Mouse (Mus musculus) adrenal gland, postnatal 4 days (tissue): Measurements from ENCODE around the gene Zbtb25. TPM values are rescaled to one million over a fixed set of nuclear protein-coding genes. Genes with fewer than 3 reads are reported as not detected.
A peak's percentile ranks its signal among the peaks of the same experiment; 100 is the strongest.

Experiments
- DNase-seq, 2 experiments: peaks; one replicate each; pipeline ENCODE4 v3.0.0; 2021 to 2022; ENCODE audit warnings: low spot score in 2 of 2, mixed read lengths in 2 of 2
- total RNA-seq, 2 experiments: library from RNA; stranded (reverse); gene quantifications; 2 replicates each; pipeline ENCODE4 v1.2.3; 2021

Gene Zbtb25
- total RNA-seq, 2 experiments from 2014 or later = 16.5 to 16.6 TPM

DNA sequence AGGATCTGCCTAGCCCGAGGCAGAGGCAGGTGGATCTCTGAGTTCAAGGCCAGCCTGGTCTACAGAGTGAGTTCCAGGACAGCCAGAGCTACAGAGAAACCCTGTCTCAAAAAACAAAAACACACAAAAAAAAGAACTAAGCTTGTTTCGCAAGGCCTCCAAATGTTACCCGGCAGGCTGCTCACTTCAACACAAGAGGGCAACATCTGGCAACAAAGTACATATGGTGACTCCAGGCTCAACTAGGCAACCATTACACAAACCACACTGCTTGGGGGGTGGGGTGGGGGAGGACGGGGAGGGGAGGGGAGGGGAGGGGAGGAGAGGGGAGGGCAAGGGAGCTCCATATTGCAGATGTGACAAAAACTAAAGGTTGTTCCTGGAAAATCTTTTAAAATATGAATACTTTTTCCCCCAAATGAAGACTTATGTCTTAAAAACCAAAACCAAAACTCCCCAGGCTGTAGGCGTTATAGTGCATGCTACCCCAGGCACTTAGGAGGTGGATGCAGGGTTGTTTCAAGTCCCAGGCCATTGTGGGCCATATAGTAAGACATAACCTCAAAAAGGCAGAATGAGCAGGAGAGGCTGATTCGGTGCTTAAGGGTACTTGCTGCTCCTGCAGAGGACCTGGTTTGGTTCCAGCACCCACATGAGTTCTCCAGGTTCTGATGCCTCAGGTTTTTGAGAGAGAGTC is 23.5 kb downstream of the Zbtb25 start:
- no peak for DNase-seq

DNA sequence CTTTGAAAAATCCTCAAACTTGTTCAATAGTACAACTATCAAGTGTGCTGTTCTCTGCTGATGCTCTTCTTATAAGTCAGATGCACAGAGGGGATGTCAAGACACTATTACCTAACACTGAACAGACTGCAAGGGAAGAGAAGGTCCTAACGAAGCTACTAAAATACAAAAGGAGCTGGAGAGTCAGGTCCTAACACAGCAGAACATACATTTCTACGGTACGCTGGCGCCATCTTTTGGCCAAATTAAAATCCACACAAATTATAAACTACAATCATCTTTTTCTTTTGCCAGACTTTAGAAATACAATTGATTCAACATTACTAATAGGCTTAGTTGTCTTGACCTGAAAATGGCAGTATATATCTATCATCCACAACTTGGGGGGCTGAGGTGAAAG is 28.3 kb downstream of the Zbtb25 start:
- DNase-seq = no peak

DNA sequence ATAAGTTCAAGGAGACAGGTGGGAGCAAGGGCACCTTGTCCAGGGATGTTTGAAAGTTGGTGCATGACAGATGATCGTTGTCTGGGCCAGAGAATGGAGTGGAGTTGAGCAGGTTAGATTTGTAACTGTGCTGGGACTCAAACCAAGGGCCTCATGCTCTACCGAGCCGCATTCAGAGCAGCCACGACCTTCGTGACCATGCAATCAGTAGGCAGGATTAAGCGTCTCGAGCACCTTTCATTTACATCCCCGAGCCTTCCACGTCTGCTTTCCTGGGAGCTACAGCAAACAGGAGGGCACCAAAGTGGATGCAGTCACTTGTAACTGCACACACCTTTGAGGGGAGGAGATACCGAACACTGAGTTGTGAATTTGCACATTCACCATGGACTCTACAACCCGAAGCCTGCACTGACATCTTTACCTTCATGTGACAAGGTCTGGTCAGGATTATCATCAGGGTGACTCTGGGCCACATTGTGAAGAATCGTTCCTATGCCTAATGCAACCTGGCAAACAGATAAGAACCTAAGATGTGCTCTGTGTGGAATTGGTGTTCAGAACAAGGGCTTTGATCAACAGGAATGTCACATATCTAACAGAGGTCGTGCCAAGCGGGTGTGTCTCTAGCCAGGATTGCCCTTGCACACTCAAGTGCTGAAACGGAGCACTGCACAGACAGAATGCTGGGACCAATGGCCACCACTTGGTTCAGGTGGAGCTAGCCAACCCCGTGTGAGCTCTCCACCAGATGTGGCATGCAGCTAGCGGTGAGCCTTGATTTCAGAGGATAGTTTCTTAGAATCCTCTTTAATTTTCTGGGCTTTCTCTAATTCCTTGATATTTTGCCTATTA is 33.1 kb downstream of the Zbtb25 start:
- DNase-seq = no peak

DNA sequence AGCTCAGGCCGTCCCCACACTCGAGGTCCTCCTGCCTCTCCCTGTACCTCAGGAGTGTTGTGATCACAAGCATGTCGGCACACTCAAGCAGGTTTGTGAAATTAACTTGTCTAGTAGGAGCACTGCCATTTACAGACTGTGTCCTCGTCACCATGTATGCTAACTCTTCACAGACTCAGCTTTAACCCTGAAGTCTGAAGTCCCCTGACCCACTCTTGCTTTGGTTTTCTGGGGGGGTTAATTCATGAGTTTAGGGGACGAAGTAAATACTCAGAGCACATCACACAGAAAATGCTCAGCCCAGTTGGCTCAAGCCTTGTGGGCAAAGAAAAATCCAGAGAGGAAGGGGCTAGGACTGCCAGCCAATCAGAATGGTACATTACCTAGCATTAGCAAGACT is 33.8 kb downstream of the Zbtb25 start:
- no peak for DNase-seq

DNA sequence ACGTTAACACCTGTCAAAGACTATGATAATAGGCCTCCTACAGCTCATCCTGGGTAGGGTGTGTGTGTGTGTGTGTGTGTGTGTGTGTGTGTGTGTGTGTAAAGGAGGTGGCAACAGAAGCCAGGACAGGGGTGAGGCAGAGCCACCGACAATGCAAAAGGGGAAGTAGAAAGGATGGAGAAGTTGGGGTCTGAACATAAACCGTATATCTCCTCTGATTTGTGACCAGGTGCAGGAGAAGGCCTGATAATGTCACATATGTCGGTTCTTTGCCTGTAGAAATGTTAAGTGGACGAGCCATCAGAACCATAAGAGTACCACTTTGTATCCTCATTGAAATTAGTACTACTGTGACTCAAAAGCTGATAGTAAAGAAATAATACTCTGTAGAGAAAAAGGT is 35.7 kb downstream of the Zbtb25 start:
- DNase-seq = no peak

DNA sequence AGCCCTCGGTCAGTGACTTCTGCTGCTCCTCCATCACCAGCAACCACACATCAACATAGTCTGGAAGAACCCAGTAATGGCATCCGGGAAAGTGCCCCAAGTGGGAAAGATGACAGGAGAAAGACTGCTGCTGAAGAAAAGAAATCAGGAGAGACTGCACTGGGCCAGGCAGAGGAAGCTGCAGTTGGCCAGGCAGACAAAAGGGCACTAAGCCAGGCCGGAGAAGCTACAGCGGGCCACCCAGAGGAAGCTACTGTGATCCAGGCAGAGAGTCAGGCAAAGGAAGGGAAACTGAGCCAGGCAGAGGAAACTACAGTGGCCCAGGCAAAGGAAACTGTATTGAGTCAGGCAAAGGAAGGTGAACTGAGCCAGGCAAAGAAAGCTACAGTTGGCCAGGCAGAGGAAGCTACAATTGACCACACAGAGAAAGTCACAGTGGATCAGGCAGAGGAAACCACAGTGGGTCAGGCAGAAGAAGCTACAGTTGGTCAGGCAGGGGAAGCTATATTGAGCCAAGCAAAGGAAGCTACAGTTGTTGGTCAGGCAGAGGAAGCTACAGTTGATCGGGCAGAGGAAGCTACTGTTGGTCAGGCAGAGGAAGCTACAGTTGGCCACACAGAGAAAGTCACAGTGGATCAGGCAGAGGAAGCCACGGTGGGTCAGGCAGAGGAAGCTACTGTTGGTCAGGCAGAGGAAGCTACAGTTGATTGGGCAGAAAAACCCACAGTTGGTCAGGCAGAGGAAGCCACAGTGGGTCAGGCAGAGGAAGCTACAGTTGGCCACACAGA is 40.6 kb downstream of the Zbtb25 start:
- DNase-seq = no peak

DNA sequence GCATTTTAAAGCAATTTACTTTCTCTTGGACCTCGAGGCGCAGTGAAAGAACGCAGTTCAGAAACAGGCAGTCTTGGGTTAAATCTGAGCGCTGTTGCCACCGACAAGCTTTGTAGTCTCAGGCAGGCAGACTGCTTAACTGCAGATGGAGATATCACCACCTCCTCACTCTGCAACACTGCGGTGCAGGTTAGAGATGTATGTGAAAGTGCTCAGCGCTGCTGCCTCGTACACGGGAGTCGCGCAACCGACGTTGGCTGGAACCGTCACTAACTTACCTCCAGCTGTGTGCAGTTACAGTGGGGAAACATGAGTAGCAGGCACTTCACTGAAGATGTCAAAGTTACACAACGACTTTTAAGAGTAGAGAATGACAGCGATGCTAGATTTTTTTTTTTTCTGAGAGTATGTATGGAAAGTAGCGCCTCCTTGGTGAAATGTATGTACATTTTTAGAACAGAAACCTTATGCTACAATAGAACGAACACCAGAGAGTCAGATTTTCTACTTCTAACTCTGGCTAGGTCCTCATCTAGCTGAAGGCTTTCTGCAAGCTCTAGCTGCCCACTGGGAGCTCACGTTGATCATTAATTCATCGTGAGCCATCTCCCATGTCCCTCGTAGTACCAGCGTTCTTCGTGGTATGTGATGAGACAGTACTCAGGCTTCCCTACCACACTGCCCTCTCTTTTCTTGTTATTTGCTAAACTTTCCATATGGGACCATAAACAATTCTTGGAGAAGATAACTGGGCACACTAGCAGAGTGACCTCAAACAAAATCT is 42.8 kb downstream of the Zbtb25 start:
- DNase-seq = no peak

DNA sequence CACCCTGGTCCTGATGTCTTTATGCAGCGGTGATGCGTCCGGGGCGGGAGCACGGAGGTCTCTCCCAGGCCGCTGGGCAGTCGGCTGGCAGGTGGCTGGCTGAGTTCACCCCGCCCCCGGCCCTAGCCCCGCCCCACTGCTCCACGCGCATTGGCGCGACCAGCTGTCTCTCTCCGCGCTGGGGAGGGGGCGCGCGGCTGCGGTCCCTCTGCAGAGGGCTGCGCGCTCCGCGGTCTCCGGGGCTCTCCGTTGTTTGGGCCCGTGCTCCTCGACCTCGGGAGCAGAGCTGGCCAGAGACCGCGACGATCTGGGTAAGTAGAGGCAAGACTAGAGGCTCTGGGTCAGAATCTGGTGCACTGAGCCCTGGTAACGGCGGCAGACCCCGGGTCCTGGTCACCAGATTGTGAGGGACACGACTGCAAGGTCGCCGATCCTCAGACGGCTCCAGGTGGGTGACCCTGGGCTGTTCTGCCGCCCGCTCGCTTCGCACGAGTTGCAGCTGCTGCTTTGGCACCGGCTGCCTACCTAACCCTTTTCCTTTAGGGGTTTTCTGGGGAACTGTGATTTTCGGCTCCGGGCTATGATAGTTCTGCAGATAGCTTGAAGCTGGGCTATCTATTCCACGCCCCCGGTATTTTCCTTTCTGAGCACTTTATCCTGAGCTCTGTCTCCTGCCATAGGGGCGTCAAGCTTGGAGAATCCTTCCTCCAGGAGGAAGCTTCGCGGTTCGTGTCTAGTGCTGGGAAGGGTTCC is 44.5 kb downstream of the Zbtb25 start, which contains the start of gene Akap5:
Gene Akap5 (plus strand): TSS at position 213 of the 753 bp plus-strand sequence.
- DNase-seq = peak; percentile 19 to 27

DNA sequence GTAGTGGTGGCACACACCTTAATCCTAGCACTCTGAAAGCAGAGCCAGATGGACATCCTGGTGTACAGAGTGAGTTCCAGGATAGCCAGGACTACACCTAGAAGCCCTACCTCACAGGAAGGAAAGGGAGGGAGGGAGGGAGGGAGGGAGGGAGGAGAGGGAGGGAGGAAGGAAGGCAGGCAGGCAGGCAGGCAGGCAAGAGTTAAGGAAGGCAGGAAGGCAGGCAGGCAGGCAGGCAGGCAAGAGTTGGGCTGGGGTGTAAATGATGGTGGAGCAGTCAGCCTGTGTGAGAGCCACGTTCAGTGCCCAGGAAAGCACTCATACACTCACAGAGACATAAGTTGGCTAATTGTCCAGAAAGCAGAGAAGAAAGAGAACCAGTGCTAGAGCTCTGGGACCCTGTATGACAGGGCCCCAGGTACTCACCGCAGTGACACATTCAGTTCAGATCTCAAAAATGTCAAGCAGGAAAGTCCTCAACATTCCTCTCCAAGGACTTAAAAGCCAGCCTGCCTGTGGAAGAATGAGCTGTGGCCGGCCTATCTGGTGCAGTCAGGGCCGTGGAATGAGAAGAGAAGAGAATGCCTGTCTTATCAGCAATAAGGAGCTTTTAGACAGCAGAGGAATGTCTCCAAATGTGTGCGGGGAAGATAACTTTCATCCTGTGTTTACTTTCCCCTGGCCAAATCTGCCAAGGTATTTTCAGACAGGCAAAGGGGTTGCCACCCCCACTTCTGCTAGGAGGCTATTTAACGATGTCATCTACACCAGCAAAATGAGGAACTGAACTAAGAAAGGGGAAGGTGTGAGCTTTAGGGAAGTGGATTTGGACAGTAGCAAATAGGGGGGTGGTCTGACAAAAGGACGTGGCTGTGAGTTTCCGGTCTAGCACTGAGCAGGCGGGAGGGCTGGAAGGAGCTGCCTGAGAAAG is 50.9 kb downstream of the Zbtb25 start:
- no peak for DNase-seq

DNA sequence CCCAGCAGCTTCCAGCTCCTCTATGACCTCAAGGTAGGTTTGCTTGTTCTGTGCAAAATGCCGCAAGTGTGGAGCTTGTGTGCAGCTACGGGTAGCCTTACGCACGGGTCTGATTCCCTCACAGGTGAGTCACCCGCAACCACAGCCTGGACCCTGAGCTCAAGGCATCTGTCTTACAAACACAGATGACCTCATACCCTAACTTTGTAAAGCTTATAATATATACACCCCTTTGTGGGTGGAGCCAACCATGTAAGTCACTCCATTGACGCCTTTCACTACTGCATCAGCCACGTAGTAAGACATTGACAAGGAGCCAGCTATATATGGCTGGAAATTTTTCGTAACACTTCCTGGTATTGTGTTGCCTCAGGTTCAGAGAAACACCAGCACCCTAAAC is 57.5 kb downstream of the Zbtb25 start:
- no peak for DNase-seq

DNA sequence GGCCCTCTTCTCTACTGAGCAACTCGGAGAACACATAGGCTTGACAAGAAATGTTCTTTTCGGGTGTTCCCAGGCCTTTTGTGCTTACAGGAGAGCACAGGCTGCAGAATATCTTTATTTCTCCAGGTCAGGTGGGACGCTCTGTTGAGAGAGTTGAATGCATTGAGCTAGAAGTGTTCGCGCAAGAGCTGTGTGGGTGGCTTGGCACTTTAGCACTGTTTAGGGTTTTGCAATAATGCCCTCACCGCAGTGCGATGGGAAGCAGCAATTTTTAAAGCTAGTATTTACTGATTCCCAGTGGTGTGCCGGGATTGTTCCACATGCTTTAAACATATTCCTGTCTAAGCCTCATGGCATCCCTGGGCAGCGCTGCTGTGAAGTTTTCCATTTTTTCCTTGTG is 58.2 kb downstream of the Zbtb25 start:
- DNase-seq = no peak

DNA sequence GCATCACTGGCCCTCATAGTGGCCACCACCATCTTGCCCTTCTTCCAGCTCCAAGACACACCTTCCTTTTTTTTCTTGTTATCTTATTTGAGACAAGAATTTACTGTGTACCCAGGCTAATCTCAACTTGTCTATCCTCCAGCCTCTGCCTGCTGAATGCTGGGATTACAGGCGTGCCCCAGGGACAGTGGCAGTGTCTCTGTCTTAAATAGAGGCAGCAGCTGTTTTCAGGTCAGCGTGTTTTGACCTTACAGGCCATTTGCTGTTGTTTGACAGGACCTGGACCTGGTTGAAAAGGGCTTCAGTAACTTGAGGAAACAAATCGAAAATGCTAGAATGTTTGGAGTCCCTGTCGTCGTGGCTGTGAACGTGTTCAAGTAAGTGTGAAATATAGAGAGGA is 58.8 kb downstream of the Zbtb25 start:
- no peak for DNase-seq

DNA sequence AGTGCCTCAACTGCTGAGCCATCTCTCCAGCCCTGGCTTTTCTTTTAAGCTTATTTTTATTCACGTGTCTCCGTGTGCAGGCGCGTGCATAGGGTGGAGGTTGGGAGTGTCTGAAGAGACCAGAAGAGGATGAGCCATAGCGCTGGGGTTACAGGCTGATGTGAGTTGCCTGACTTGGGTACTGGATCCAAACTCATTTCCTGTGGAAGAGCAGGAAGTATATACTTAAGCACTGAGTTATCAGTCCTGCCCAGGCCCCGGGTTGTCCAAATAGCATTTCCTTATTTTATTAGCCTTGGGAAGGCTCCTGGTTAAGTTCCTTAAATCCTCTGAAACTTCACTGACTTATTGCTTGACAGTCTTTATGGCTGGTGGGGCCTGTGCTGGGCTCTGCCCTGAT is 59.4 kb downstream of the Zbtb25 start:
- DNase-seq = no peak

DNA sequence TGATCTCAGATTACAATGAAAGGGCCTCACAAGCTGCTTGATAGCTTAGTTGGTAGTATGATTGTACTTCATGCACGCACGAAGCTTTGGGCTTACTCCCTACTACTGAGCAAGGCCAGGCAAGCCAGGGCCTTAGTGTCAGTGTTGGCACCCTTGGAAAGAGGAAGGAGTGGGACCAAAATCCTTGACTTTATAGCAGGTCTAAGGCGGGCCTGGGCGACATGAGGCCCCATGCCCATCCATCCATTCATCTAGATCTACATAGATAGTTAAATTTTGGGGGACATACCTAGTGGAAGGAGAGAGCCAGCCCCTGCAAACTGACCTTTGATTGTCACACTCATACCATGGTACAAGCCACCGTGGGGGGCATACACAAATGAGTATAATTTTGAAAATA is 61.0 kb downstream of the Zbtb25 start:
- DNase-seq = no peak

DNA sequence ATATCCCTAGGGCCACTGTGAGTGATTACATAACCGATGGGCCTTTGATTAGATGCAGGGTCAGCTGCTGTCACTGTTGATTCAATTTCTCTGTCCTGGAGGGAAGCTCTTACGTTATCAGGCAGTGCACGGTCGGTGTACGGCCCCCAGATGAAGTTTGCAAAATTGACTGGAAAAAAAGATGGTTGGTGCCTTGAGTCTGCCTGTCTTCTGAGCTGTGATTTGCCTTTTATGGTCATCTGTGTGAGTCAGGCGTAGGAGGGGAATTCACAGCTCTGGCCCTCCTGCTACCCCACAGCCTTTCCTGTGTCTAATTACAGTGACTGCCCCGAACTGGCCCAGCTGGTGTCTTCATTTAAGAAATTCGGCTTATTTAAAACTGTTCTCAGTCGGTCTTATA is 61.4 kb downstream of the Zbtb25 start:
- DNase-seq = no peak

DNA sequence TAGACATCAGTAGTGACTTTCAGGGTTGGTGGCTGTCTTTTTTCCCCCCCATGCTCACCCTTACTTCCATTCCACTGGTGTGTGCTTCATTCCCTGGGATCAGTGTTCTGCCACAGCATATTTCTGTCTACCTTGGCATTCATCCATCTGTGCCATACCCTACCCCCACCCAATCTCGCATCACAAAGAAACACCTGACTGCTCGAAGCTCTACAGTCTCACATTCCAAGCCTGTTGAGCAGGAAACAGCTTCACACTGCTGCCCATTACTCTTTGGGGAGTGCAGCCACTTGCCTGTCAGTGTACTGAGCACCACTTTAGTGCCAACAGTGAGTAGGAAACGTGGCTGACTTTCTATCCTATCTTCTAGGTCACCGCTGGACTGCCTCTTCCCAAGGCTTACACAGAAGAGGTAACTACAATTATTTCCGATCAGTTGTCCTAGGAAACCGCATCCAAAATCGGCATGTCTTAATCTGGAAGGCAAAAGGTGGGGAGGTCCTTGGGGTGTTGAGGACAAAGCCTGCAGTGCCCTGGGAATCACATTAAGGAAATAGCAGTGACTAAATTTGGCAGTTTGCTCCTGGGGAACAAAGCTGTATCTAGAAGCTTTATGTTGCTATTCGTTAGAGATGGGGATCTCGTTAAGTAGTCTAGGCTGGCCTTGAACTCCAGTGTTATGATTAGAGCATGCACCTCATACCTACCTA is 62.4 kb downstream of the Zbtb25 start:
- no peak for DNase-seq

DNA sequence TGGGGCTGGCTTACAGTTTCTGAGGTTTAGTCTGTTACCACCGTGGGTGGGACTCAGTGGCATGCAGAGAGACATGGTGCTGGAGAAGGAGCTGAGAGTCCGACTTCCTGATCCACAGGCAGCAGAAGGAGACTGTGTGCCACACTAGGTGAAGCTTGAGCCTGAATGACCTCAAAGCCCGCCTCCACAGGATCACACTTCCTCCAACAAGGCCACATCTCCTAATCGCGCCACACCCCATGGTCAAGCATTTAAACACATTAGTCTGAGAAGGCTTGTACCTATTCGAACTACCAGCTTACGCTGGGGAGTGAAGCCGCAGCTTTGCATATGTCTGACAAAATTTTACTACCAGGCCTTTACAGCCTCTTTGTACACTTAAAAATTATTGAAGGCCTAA is 64.3 kb downstream of the Zbtb25 start:
- no peak for DNase-seq

DNA sequence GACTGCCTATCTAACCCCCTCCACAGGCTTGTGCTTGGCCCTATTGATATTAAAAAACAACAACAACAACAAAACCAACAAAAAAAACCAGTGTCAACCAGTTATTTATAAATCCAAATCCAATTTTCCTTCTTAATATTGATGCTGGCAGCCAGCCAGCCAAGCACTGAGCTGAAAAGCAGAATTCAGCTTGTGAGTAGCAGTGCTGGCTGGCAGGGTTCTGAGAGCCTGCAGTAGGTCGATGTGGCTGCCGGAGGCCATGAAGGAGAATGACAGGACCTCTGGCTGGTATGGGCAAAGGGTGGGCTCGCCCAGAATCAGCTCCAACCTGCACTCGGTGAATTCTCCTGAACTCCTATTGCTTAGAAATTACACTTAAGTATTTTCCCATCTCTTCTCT is 65.2 kb downstream of the Zbtb25 start:
- DNase-seq = no peak

DNA sequence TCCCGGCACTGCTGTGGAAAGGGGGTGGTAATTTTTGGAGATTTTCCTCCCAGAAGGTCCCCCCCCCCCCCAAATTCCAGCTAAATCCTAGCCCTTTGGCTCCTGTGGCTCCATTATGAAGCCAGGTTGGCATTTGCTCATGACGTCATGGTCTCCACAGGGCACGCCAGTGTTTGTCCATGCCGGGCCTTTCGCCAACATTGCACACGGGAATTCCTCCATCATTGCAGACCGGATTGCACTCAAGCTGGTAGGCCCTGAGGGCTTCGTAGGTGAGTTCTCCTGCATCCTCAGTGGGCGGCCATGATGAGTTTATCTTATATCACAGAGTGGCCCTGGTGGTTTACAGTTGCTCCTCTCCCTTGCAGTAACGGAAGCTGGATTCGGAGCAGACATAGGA is 65.9 kb downstream of the Zbtb25 start:
- no peak for DNase-seq
